16 mouse cellular contexts compared by ENCODE assay signal in genomic region chr12:99864613-99865012, GRCm38 (mm10).
"Had no signal": no experiment of that assay in that cellular context is flagged by ENCODE, and none has a peak within 500 bp of the region (broad histone marks: within the 10 kb centered on the region; RNA-seq: fewer than 3 reads in every experiment).

No protein-coding gene starts in this region.

- DNase-seq: retina, postnatal 1 day; right cerebral cortex, adult 18-20 months; right cerebral cortex, postnatal 14 days; right cerebral cortex, postnatal 25 days; right cerebral cortex, postnatal 4 days; spleen, adult 18-20 months; thymus, adult 18-20 months; thymus, adult 2 months; thymus, postnatal 14 days; thymus, postnatal 25 days; thymus, postnatal 36 days; thymus, postnatal 4 days had no signal

- H3K27ac ChIP-seq: neural tube, embryonic 13.5 days; neural tube, embryonic 15.5 days; stomach, embryonic 15.5 days; stomach, postnatal 0 days had no signal

- H3K4me3 ChIP-seq: neural tube, embryonic 13.5 days; neural tube, embryonic 15.5 days; stomach, embryonic 15.5 days had no signal

- H3K36me3 ChIP-seq: neural tube, embryonic 13.5 days; neural tube, embryonic 15.5 days; stomach, embryonic 15.5 days had no signal

- H3K4me2 ChIP-seq: neural tube, embryonic 13.5 days; neural tube, embryonic 15.5 days; stomach, embryonic 15.5 days had no signal

- H3K4me1 ChIP-seq: neural tube, embryonic 13.5 days; stomach, embryonic 15.5 days had no signal

- H3K9me3 ChIP-seq: neural tube, embryonic 13.5 days; neural tube, embryonic 15.5 days; stomach, embryonic 15.5 days had no signal

- H3K9ac ChIP-seq: neural tube, embryonic 13.5 days; neural tube, embryonic 15.5 days; stomach, embryonic 15.5 days had no signal

- H3K27me3 ChIP-seq: neural tube, embryonic 13.5 days; neural tube, embryonic 15.5 days; stomach, embryonic 15.5 days had no signal
